Mouse (Mus musculus): ENCODE results near the gene Gm7030.

Gm7030 gene

GRCm38 (mm10) chr17:36083870-36084451 lies 45.3 kb downstream of the Gm7030 start:
- in situ Hi-C loops (cut with MboI; ENCODE audit: low sequenced_read_pairs), result loop anchor here (25.0 kb wide), 1 partner anchor 722 kb away; no protein-coding TSS in a partner anchor

DNA sequence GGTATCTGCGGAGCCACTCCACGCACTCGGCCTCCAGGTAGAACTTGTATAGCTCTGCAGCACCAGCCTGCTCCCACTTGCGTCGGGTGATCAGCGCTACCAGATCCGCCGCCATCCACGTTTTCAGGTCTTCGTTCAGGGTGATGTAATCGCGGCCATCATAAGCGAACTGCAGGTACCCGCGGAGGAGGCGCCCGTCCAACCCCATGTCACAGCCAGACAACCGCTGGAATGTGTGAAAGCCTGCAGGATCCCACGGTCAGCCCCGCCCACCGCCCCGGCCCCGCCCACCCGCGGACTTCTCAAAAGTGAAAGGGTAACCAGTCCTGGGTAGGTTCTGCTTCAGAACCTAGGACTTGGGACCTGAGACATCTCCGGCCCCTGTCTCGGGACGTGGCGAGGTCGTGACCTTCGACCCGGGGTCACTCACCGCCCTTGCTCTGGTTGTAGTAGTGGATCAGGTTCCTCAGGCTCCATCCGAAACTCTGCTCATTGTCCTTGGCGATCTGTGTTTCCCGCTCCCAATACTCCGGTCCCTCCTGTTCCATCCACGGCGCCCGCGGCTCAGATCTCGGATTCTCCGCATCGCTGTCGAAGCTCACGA lies 45.9 kb downstream of the Gm7030 start:
- in situ Hi-C loops (cut with MboI; ENCODE audit: low sequenced_read_pairs), result loop anchor here (25.0 kb wide), 1 partner anchor 721 kb away; no protein-coding TSS in a partner anchor

DNA sequence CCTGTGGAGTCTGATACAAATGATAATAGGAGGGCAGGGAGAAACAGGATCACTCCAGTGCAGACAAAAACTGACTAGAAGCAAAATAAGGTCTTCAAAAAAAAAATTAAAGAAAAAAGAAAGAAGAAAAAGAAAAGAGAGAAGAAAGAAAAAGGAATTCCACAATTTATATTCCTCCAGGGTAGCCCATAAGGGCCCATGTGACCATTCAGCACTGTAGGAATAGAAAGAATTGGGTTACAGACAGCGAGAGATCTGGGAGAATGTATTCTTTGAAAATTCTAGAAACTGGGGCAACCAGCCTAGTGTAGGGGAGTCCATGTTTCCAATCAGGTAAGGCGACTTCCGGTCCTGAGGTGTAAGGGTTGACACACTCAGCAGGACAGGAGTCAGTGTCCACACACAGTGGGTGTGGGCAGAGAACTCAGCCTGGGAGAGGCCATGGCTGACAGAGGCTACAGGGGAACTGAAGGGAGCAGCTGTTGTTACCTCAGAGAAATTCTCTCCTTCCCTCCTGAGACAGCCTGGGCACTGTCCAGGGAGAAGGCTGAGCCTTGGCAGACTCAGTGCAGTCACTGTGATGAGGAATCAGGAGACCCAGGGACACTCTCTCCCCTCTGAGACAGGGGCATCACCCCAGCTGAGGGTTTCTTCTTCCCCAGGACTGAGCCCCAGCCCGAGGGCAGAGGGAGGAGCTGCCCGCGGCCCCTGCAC lies 46.5 kb downstream of the Gm7030 start:
- in situ Hi-C loops (cut with MboI; ENCODE audit: low sequenced_read_pairs), result loop anchor here (25.0 kb wide), 1 partner anchor 720 kb away; no protein-coding TSS in a partner anchor

DNA sequence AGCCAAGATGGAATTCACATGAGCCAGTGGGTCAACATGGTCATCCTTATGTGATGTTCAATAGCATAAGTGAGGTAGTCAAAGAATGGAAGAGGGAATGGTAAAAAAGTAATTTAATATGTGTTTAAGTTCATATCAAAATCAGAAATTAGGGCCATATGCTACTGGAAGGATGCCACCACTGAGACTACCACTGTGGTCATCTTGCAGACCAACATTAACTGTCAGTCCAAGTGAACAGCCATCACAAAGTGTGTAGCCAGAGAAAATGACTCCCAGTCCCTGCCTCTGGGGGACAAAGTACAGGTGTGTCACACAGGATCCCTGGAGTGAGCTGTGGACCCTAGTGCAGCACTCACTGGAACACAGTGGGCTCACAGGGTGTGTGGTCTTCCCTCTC lies 47.3 kb downstream of the Gm7030 start:
- in situ Hi-C loops (cut with MboI; ENCODE audit: low sequenced_read_pairs), result loop anchor here (25.0 kb wide), 1 partner anchor 720 kb away; no protein-coding TSS in a partner anchor

- in situ Hi-C loops (cut with MboI; ENCODE audit: low sequenced_read_pairs), result loop anchor here (10.0 kb wide), 1 partner anchor 74 kb away; no protein-coding TSS in a partner anchor
Observed at GRCm38 (mm10) chr17:36060829-36061228, 68.4 kb downstream of the Gm7030 start.

Measured in CH12F3 (cell line).